Mouse (Mus musculus) lung, adult 2 months (tissue): ENCODE data around the gene Cript. TPM values are rescaled to one million over a fixed set of nuclear protein-coding genes. Genes with fewer than 3 reads are reported as not detected.

Experiments used
- DNase-seq: peaks from one replicate; pipeline ENCODE4 v3.0.0; 2022
- H3K4me1 ChIP-seq: fragments of 200-500 bp; 2 replicates; pipeline ENCODE4 v1.6.1; 2011; ENCODE audit warnings: low read length; ENCODE audit not compliant: control insufficient read depth, insufficient read depth
- H3K4me3 ChIP-seq: fragments of 200-500 bp; replicated peaks from 2 replicates; pipeline ENCODE3; 2011; ENCODE audit warnings: low read depth, mild to moderate bottlenecking, control low read depth, low read length; ENCODE audit errors: extremely low read depth
- CTCF ChIP-seq: fragments of 200-500 bp; IDR thresholded peaks from 2 replicates; pipeline ENCODE4 v1.5.1; 2011; ENCODE audit warnings: mild to moderate bottlenecking, low read length, control low read depth; ENCODE audit not compliant: insufficient read depth
- POLR2A ChIP-seq: fragments of 200-500 bp; IDR thresholded peaks from 2 replicates; pipeline ENCODE4 v1.6.1; 2011; ENCODE audit warnings: low read depth, mild to moderate bottlenecking, control low read depth, low read length, borderline replicate concordance; ENCODE audit errors: extremely low read depth
- WGBS: fragments of 180-500 bp; shearing (Covaris S2); methylation state at CpG from one replicate; pipeline ENCODE4 v1.1.7; 2018; 5-methylcytosine and 5-hydroxymethylcytosine counted together
- polyA plus RNA-seq: library from polyadenylated mRNA; depleted of rRNA; stranded (reverse); fragments of >200 nt; gene quantifications from 2 replicates; pipeline ENCODE4 v1.2.3, GENCODE M21; 2012

Cript gene
- polyA plus RNA-seq, 1 experiment = 15.5 TPM

DNA sequence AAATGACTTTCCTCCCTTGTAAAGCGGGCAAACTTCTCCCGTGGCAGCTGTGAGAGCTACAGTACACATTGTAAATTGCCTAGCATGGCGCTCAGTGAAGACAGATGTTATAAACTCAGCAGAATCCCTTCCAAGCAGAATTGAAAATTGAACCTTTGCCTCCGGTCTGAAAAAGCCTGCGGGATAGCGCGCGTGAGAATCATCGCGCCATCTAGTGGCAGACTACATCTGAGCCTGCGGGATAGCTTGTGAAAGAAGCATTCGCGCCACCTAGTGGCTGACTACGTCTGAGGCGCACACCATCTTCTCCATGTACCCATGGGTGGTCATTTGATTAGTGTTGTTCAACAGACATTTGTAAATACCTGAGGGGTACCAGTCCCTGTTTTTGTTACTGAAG lies 19.0 kb downstream of the Cript start:
- TF ChIP-seq CTCF (peak; percentile 100), POLR2A (no peak)
- peak; percentile 82 for DNase-seq
- 2% methylated on average over 15 of the region's 15 CpGs for WGBS
- Histone ChIP-seq H3K4me1 (no peaks in the 10 kb centered on the region; the same call in 1 of the 2 replicates), H3K4me3 (no peak overlapping the region)

DNA sequence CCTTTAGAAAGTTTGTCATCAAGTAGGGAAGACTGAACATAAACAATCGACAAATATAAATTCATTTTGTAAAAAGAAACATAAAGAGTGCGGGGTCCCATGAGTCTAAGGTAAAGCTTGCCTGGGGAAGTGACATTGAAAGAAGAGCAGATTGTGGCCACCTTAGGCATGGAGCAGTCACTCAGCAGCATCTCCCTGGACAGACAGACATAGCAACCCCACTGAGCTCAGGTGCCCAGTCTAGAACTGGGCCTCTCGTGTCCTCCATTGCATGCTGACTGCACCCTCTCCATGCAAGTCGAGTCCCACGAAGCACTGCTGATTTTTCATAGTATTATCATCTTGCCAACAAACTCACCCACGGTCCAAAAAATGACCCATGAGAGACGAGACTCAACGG lies 19.4 kb downstream of the Cript start:
- 81% methylated on average over 8 of the region's 8 CpGs for WGBS
- no peak for TF ChIP-seq POLR2A
- no peak for TF ChIP-seq CTCF
- Histone ChIP-seq H3K4me1 (no peaks in the 10 kb centered on the region; the same call in 1 of the 2 replicates), H3K4me3 (no peak overlapping the region)
- DNase-seq = no peak

DNA sequence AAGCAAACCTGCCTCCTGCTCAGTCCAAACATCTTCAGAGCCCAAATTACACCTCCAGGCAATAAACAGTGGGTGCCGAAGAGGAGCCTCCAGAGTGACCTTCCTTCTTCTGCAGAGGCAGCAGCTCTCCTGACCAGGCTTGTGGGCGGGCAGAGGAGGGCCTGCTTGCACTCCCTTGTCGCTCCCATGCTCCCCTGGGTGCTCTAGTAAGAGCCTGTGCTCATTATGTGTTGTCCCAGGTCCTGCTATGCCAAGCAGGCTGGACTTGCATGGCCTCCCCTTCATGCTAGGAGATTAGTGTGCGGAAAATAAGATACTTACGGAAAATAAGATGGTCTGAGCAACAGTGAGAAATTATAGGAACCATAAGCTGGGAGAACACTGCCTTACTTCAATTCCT lies 24.3 kb downstream of the Cript start:
- no peaks in the 10 kb centered on the region; the same call in 1 of the 2 replicates for H3K4me1 ChIP-seq
- 81% methylated on average over 5 of the region's 5 CpGs for WGBS
- TF ChIP-seq CTCF (no peak), POLR2A (no peak)
- DNase-seq = no peak
- H3K4me3 ChIP-seq = no peak overlapping the region

DNA sequence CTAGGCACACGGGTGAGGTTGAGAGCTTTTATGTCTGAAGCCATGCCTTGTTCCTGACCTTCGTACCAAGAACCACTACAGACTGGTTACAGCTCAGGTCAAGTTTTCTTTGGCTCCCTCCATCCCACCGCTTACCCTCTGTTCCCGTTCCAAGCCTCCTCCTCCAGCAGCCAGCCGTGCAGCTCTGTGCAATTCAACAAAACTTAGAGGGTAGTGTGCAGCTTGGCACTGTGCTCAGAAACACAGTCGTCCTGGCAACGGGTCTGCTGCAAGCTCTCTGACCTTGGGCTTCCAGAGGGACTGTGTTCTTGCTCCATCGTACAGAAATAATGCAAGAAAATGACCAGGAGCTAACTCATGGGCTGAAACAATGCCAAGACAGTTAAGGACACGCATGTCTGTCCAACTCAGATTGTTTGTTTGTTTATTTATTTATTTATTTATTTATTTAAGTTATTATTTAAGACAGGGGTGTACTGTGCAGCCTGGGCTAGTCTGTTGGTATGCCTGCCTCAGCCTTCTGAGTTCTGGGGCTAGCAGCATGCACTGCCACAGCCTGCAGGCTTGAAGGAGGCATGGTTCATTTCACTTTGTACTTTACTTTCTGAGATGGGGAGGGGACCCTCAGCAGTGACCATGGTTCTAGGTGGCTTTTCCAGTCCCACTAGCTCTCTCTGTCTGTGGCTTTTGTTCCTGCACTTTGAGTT lies 25.3 kb downstream of the Cript start:
- DNase-seq = no peak
- no peak overlapping the region for H3K4me3 ChIP-seq
- WGBS = 46% methylated on average over 9 of the region's 9 CpGs
- peaks cover 5% of the 10 kb centered on the region; the same call in 1 of the 2 replicates for H3K4me1 ChIP-seq
- TF ChIP-seq POLR2A (no peak), CTCF (no peak)

DNA sequence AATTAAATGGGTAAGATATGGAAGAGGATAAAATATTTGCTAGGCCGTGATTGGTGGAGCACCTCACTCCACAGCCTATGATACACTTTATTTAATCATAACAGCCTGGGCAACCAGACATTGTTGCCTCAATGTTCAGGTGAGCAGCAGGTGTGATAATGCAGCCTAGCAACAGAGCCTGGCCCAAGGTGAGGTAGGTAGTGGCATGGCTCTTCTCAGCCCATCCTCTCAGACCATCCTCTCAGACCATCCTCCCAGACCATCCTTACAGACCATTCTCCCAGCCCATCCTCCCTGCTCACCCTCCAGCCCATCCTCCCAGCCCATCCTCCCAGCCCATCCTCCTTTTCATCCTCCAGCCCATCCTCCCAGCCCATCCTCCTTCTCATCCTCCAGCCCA lies 26.3 kb downstream of the Cript start:
- DNase-seq = no peak
- 97% methylated on average over 1 of the region's 1 CpGs for WGBS
- Histone ChIP-seq H3K4me1 (peaks cover 5% of the 10 kb centered on the region; the same call in 1 of the 2 replicates), H3K4me3 (no peak overlapping the region)
- TF ChIP-seq POLR2A (no peak), CTCF (no peak)

DNA sequence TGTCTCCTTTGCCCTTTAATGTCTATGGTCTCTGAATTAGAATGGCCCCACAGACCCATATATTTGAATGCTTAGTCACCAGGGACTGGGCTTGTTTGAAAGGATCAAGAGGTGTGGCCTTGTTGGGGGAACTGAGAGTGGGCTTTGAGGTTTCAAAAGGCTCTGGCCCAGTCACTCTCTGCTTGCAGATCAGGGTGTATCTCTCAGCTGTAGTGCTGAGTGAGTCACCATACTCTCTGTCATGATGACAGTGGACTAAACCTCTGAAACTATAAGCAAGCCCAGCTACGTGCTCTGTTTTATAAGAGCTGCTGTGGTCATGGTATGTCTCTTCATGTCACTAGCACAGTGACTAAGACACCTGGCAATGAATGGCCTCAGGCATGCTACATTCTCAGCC lies 27.1 kb downstream of the Cript start:
- no peak for DNase-seq

DNA sequence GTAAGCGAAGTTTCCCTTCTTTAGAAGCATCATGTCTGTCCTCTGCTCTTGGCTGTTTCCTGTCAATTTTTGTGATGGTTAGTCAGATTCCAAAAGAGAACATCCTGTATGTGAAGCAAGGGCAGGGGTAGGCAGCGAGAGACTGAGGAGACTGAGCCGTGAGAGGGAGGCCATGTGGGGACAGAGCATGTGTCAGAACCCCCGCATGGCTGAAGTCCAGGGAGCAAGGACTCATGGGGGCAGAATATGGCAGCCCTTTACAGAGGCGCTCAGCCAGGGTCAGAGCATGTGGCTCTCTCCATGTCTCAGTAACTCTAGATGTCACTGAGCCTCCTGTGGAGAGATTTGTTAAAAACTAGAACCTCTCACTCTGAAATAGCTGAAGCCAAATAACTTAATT lies 28.6 kb downstream of the Cript start:
- WGBS = 73% methylated on average over 5 of the region's 5 CpGs

More for the DNA sequence above, 27.1 kb downstream of the Cript start:
- WGBS = 85% methylated on average over 1 of the region's 1 CpGs
- peaks cover 5% of the 10 kb centered on the region; the same call in 1 of the 2 replicates for H3K4me1 ChIP-seq
- no peak overlapping the region for H3K4me3 ChIP-seq
- TF ChIP-seq POLR2A (no peak), CTCF (no peak)

DNA sequence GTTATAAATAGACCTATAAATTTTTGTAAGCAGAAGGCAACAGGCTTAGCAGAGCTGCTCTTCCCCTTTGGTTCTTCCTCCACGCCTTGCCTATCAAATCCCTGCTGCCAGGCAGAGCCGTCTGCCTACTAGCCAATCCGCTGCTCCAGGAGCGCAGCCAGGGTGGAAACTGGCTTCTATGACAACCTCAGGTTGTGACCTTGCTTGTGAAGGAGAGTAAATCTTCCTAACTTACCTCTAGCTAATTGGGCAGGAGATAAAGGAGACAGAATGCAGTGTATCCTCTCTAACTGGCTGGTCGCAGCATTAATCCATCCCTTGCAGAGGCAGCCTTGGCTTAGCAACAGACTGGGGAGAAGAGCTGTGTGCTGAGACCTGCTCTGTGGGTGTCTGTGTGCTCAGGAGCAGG lies 29.7 kb downstream of the Cript start:
- peaks cover 5% of the 10 kb centered on the region; the same call in 1 of the 2 replicates for H3K4me1 ChIP-seq
- no peak for TF ChIP-seq POLR2A
- TF ChIP-seq CTCF = no peak
- H3K4me3 ChIP-seq = no peak overlapping the region
- DNase-seq = no peak
- 21% methylated on average over 5 of the region's 5 CpGs for WGBS

More for the DNA sequence above, 28.6 kb downstream of the Cript start:
- Histone ChIP-seq H3K4me3 (no peak overlapping the region), H3K4me1 (peaks cover 5% of the 10 kb centered on the region; the same call in 1 of the 2 replicates)
- no peak for TF ChIP-seq CTCF
- no peak for TF ChIP-seq POLR2A
- no peak for DNase-seq

DNA sequence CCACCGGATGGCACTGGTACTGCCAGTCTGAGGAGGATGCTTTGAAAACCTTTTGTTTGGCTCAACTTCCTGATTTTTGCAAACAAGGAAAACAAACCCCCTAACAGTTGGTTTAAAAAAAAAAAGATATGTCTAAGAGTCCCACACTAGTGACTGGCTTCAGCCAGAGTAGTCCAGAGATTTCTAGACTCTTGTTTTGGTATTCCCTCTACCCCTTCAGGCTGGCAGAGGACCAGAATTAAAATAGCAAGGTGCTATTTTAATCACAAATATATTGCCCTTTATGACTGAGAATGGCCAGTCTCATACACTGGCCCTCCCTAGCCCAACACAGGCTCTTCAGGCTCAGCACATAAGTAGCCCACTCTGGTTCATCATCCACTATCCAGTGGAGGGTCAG lies 30.3 kb downstream of the Cript start:
- TF ChIP-seq CTCF = no peak
- no peak for TF ChIP-seq POLR2A
- no peak for DNase-seq
- no peak overlapping the region for H3K4me3 ChIP-seq
- peaks cover 5% of the 10 kb centered on the region; the same call in 1 of the 2 replicates for H3K4me1 ChIP-seq
- WGBS = 33% methylated on average over 1 of the region's 1 CpGs

DNA sequence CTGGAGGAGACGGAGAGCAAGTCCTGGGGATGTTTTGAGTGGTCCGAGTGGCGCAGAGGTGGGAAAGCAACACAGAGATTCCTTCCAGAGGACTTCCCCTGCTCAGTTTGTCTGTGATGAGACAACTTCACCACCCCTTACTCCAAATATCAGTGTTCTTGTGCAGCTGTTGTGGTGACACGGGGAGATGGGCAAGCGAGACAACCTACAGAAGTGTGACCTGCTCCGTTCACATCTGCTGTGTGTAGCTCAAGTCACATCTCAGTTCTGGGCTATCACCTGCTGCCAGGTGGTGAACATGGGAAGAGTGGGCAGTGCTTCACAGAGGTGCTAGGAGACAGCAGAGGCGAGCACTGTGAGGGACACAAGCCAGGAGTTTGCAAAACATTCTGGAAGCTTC lies 31.4 kb downstream of the Cript start:
- TF ChIP-seq POLR2A (no peak), CTCF (no peak)
- no peak overlapping the region for H3K4me3 ChIP-seq
- H3K4me1 ChIP-seq = peaks cover 5% of the 10 kb centered on the region; the same call in 1 of the 2 replicates
- no peak for DNase-seq
- WGBS = 88% methylated on average over 7 of the region's 7 CpGs
